Mouse (Mus musculus): ENCODE measurements at regions not wholly inside any gene's neighbourhood (a gene's known extent, or its start where the extent isn't known, plus 50 kb on each side); places are given as distances from the start of the nearest gene placed in this dataset.

DNA sequence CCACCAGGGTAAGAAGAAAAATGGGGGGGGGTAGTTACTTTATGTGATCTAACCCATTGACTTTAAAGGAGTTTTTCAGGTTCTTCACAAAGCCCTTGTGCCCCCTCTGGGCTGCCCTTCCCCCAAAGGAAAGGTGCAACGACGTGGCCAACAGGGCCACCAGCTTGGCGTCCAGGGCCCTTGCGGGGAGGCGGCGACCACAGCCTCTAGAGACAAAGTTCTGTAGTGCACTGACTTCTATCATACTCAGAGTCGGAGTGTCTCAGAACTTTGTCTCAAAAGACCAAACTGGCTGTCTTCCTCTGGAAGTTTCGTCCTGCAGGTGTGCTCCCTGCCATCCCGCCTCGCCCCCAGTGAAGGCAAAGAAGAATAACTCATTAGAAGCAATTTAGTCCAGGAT, 162.9 kb upstream of the Nfe2l3 start:
- TF ChIP-seq POLR2A (IDR thresholded peaks at IDR 0.05; ENCODE audit: extremely low read depth, insufficient read depth, low read length): no peak
- TF ChIP-seq CTCF (IDR thresholded peaks at IDR 0.05; ENCODE audit: low read depth, low read length): no peak
